In genomic region chr3:54289731-54290130, GRCm38 (mm10) we compare ENCODE assay signal across 22 mouse cellular contexts.
A peak's percentile ranks its signal among the peaks of the same experiment; 100 is the strongest.
DNase-seq lines count a peak whose midpoint lies in the region; ATAC-seq and TF ChIP-seq lines count a peak whose summit lies in the region.
"Had no signal": no experiment of that assay in that cellular context is flagged by ENCODE, and none has a peak within 500 bp of the region (broad histone marks: within the 10 kb centered on the region; RNA-seq: fewer than 3 reads in every experiment).

No protein-coding gene starts in this region.

- ATAC-seq in kidney, postnatal 0 days (replicated peaks; ENCODE audit: low FRiP score, low read depth): no peak
- ATAC-seq in kidney, embryonic 14.5 days (ENCODE audit: low FRiP score, low TSS enrichment): no peak
- ATAC-seq: forebrain, embryonic 14.5 days; intestine, postnatal 0 days had no signal

- H3K9ac ChIP-seq in kidney, postnatal 0 days (ENCODE audit: low read depth, low read length): no peak overlapping the region
- H3K9ac ChIP-seq in kidney, embryonic 14.5 days (ENCODE audit: low read depth, low read length): no peak overlapping the region
- H3K9ac ChIP-seq: heart, embryonic 13.5 days; limb, embryonic 12.5 days; liver, embryonic 15.5 days; lung, embryonic 15.5 days; midbrain, embryonic 12.5 days had no signal

- DNase-seq in embryo, embryonic 10 days (ENCODE audit: low spot score): peak; percentile 12
- DNase-seq in embryo, embryonic 9.5 days (ENCODE audit: extremely low spot score): no peak
- peak; percentile 49 for DNase-seq in kidney, postnatal 0 days (ENCODE audit: low spot score)
- DNase-seq in embryo, embryonic 10.5 days (ENCODE audit: low spot score): peak; percentile 15
- peak; percentile 18 for DNase-seq in hindlimb bud, embryonic 11.5 days (ENCODE audit: extremely low spot score, low read depth, low spot score)
- DNase-seq in layer of hippocampus, adult 18-20 months (ENCODE audit: low spot score in 2 of 2): no peak
- DNase-seq in frontal cortex, postnatal 36 days (ENCODE audit: low spot score in 2 of 2): no peak
- DNase-seq: adrenal gland, adult 8-10 months; cerebellum, adult 2 months; cerebellum, postnatal 14 days; lung, postnatal 36 days had no signal

- 42% methylated on average over 3 of the region's 3 CpGs for WGBS in kidney, postnatal 0 days
- 35% methylated on average over 3 of the region's 3 CpGs for whole genome bisulfite sequencing in kidney, embryonic 14.5 days

- no peak for TF ChIP-seq CTCF in kidney, postnatal 0 days (IDR thresholded peaks at IDR 0.05; ENCODE audit: low read depth)

- no peak overlapping the region for H3K27ac ChIP-seq in kidney, postnatal 0 days
- H3K27ac ChIP-seq in kidney, embryonic 14.5 days (ENCODE audit: low read depth, low read length): no peak overlapping the region
- H3K27ac ChIP-seq: heart, embryonic 13.5 days; left cerebral cortex, adult 2 months; limb, embryonic 12.5 days; liver, embryonic 15.5 days; lung, embryonic 15.5 days; midbrain, embryonic 12.5 days had no signal

- H3K4me3 ChIP-seq in kidney, postnatal 0 days (replicated peaks; ENCODE audit: low read depth, low read length): no peak overlapping the region
- H3K4me3 ChIP-seq in kidney, embryonic 14.5 days (ENCODE audit: low read length): no peak overlapping the region
- H3K4me3 ChIP-seq: heart, embryonic 13.5 days; layer of hippocampus, adult 2 months; left cerebral cortex, adult 2 months; limb, embryonic 12.5 days; liver, embryonic 15.5 days; lung, embryonic 15.5 days; midbrain, embryonic 12.5 days had no signal

- H3K36me3 ChIP-seq in kidney, postnatal 0 days (ENCODE audit: insufficient read depth, low read length): no peaks in the 10 kb centered on the region
- H3K36me3 ChIP-seq in kidney, embryonic 14.5 days (ENCODE audit: control insufficient read depth, insufficient read depth, low read length): no peaks in the 10 kb centered on the region
- H3K36me3 ChIP-seq: G1E; heart, embryonic 13.5 days; limb, embryonic 12.5 days; liver, embryonic 15.5 days; lung, embryonic 15.5 days; midbrain, embryonic 12.5 days had no signal

- no peaks in the 10 kb centered on the region for H3K9me3 ChIP-seq in kidney, postnatal 0 days (replicated peaks; ENCODE audit: low read length)
- no peaks in the 10 kb centered on the region for H3K9me3 ChIP-seq in kidney, embryonic 14.5 days (ENCODE audit: control insufficient read depth, low read length)
- H3K9me3 ChIP-seq: heart, embryonic 13.5 days; limb, embryonic 12.5 days; liver, embryonic 15.5 days; lung, embryonic 15.5 days; midbrain, embryonic 12.5 days had no signal

- no peak overlapping the region for H3K4me2 ChIP-seq in kidney, postnatal 0 days (ENCODE audit: low read length)
- no peak overlapping the region for H3K4me2 ChIP-seq in kidney, embryonic 14.5 days (replicated peaks; ENCODE audit: low read depth, low read length)
- H3K4me2 ChIP-seq: heart, embryonic 13.5 days; limb, embryonic 12.5 days; liver, embryonic 15.5 days; lung, embryonic 15.5 days; midbrain, embryonic 12.5 days had no signal

- H3K27me3 ChIP-seq in kidney, postnatal 0 days (ENCODE audit: insufficient read depth, low read length): no peaks in the 10 kb centered on the region
- H3K27me3 ChIP-seq in kidney, embryonic 14.5 days (ENCODE audit: control insufficient read depth, insufficient read depth, low read length): no peaks in the 10 kb centered on the region
- H3K27me3 ChIP-seq: heart, embryonic 13.5 days; limb, embryonic 12.5 days; liver, embryonic 15.5 days; lung, embryonic 15.5 days; midbrain, embryonic 12.5 days had no signal

- H3K4me1 ChIP-seq in kidney, postnatal 0 days (replicated peaks; ENCODE audit: insufficient read depth, low read length): no peaks in the 10 kb centered on the region
- H3K4me1 ChIP-seq in kidney, embryonic 14.5 days (ENCODE audit: control insufficient read depth, insufficient read depth, low read length): no peaks in the 10 kb centered on the region
- H3K4me1 ChIP-seq: heart, embryonic 13.5 days; liver, embryonic 15.5 days; lung, embryonic 15.5 days; midbrain, embryonic 12.5 days had no signal

Comparison
In these comparisons a context has a peak if more than half of its experiments do, and no peak if none do; other contexts are left out.
1. DNase-seq: peak in embryo, embryonic 10 days (single experiment), kidney, postnatal 0 days (single experiment), embryo, embryonic 10.5 days (single experiment) and hindlimb bud, embryonic 11.5 days (single experiment); none in embryo, embryonic 9.5 days (single experiment), layer of hippocampus, adult 18-20 months (0 of 2) and frontal cortex, postnatal 36 days (0 of 2).